34 mouse cellular contexts compared by ENCODE assay signal in genomic region chr8:84115646-84116045, GRCm38 (mm10). TPM values are rescaled to one million over a fixed set of nuclear protein-coding genes. Genes with fewer than 3 reads are reported as not detected.
"Had no signal": no experiment of that assay in that cellular context is flagged by ENCODE, and none has a peak within 500 bp of the region (broad histone marks: within the 10 kb centered on the region; RNA-seq: fewer than 3 reads in every experiment).

No protein-coding gene starts in this region.

- DNase-seq: cerebellum, adult 8-10 months; cerebellum, adult 9-10 months; cerebellum, adult 9-11 months; cerebellum, postnatal 10 days; cerebellum, postnatal 14 days; cerebellum, postnatal 25 days; cerebellum, postnatal 36 days; embryo, embryonic 11 days; forebrain, postnatal 0 days; gastrocnemius, adult 2 months; gastrocnemius, postnatal 10 days; gastrocnemius, postnatal 14 days; gastrocnemius, postnatal 25 days; gastrocnemius, postnatal 36 days; heart, adult 11 months; heart, adult 18-20 months; heart, adult 2 months had no signal

- H3K4me1 ChIP-seq: embryonic facial prominence, embryonic 10.5 days; embryonic facial prominence, embryonic 12.5 days; embryonic facial prominence, embryonic 13.5 days; embryonic facial prominence, embryonic 15.5 days; forebrain, embryonic 10.5 days; forebrain, embryonic 12.5 days; forebrain, embryonic 13.5 days; forebrain, embryonic 15.5 days had no signal

- ATAC-seq: forebrain, embryonic 13.5 days; forebrain, embryonic 14.5 days; forebrain, embryonic 15.5 days; forebrain, embryonic 16.5 days; forebrain, postnatal 0 days had no signal

- H3K36me3 ChIP-seq: embryonic facial prominence, embryonic 10.5 days; embryonic facial prominence, embryonic 12.5 days; embryonic facial prominence, embryonic 13.5 days; embryonic facial prominence, embryonic 15.5 days; forebrain, embryonic 10.5 days; forebrain, embryonic 12.5 days; forebrain, embryonic 15.5 days had no signal

- H3K4me3 ChIP-seq: embryonic facial prominence, embryonic 10.5 days; embryonic facial prominence, embryonic 12.5 days; embryonic facial prominence, embryonic 13.5 days; embryonic facial prominence, embryonic 15.5 days; erythroblast, embryonic 14.5 days; forebrain, embryonic 10.5 days; forebrain, embryonic 12.5 days; forebrain, embryonic 13.5 days; forebrain, embryonic 15.5 days; gastrocnemius, adult 2 months; heart, adult 2 months had no signal

- H3K27ac ChIP-seq: embryonic facial prominence, embryonic 10.5 days; embryonic facial prominence, embryonic 12.5 days; embryonic facial prominence, embryonic 13.5 days; embryonic facial prominence, embryonic 15.5 days; forebrain, embryonic 10.5 days; forebrain, embryonic 12.5 days; forebrain, embryonic 13.5 days; forebrain, embryonic 15.5 days; gastrocnemius, adult 2 months; heart, adult 2 months had no signal

- H3K4me2 ChIP-seq: embryonic facial prominence, embryonic 12.5 days; embryonic facial prominence, embryonic 13.5 days; embryonic facial prominence, embryonic 15.5 days; forebrain, embryonic 12.5 days; forebrain, embryonic 13.5 days; forebrain, embryonic 15.5 days had no signal

- H3K9me3 ChIP-seq: embryonic facial prominence, embryonic 12.5 days; embryonic facial prominence, embryonic 13.5 days; embryonic facial prominence, embryonic 15.5 days; forebrain, embryonic 10.5 days; forebrain, embryonic 15.5 days had no signal

- H3K27me3 ChIP-seq: embryonic facial prominence, embryonic 12.5 days; embryonic facial prominence, embryonic 13.5 days; embryonic facial prominence, embryonic 15.5 days; forebrain, embryonic 12.5 days; forebrain, embryonic 13.5 days; forebrain, embryonic 15.5 days had no signal

- H3K9ac ChIP-seq: embryonic facial prominence, embryonic 12.5 days; embryonic facial prominence, embryonic 13.5 days; embryonic facial prominence, embryonic 15.5 days; forebrain, embryonic 12.5 days; forebrain, embryonic 13.5 days; forebrain, embryonic 15.5 days; forebrain, postnatal 0 days had no signal

RNA-seq across cellular contexts. Expression of gene Podnl1, which starts 10.1 kb away (rescaled TPM):
- total RNA-seq: common myeloid progenitor, adult 5-6 weeks; gastrocnemius, adult 18-20 months; gastrocnemius, adult 2 months; gastrocnemius, adult 8-10 months; gastrocnemius, postnatal 25 days; gastrocnemius, postnatal 36 days; gastrocnemius, postnatal 4 days; heart, adult 2 months had no signal
- polyA plus RNA-seq: cortical plate, adult 2 months; embryonic facial prominence, embryonic 11.5 days; erythroblast, embryonic 14.5 days had no signal

RNA-seq across cellular contexts. Expression of gene 4930432K21Rik, which starts 32.2 kb away (rescaled TPM):
- total RNA-seq: gastrocnemius, postnatal 25 days had no signal
- polyA plus RNA-seq: erythroblast, embryonic 14.5 days had no signal
